Mouse (Mus musculus) brain, adult 10 weeks (tissue): ENCODE data around the gene Phlpp2. TPM values are rescaled to one million over a fixed set of nuclear protein-coding genes. Genes with fewer than 3 reads are reported as not detected.

Experiments used
- polyA plus RNA-seq: library from polyadenylated mRNA; stranded (reverse); fragments of 350-450 nt; fragmentation: Illumina TruSeq; extraction: RNeasy Lipid Tissue Mini Kit (QIAGEN cat#74804); gene quantifications from one replicate; pipeline ENCODE4 v1.2.3, GENCODE M21; 2015; ENCODE audit warnings: low read depth, low replicate concordance

Gene Phlpp2
- polyA plus RNA-seq, result 18.4 TPM

DNA sequence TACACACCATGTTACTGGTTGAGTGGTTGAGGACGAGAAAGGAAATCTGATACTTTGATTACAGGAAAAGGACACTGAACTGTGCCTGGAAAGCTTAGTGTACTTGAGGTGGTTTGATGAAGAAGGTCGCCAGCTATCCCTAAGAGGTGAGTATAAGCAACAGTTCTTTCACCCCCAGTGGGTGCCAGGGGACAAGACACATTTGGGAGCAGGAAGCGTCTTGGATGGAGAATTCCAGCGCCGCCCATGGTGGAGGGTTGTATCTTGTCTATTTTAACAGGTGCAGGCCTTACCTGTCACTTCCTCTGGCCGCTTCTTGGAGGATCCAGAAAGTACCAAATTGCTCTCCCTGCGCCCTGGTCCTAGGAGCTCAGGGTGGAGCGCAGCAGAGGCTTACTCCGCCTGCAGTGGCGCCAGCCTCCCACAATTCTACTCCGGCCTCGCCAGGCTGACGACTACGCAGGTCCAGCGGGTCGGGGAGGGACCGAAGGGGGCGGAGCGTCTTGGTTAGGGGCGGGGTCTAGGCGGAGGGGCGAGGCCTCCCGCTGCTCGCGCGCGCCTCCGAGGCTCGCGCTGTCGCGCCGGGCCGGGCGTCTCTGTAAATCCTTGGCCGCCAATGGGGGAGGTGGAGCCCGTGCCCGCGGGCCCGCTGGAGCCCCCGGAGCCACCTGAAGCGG, at the start of gene Phlpp2:
Gene Phlpp2, plus strand, starts transcription at position 540 of the 677 bp plus-strand sequence.

DNA sequence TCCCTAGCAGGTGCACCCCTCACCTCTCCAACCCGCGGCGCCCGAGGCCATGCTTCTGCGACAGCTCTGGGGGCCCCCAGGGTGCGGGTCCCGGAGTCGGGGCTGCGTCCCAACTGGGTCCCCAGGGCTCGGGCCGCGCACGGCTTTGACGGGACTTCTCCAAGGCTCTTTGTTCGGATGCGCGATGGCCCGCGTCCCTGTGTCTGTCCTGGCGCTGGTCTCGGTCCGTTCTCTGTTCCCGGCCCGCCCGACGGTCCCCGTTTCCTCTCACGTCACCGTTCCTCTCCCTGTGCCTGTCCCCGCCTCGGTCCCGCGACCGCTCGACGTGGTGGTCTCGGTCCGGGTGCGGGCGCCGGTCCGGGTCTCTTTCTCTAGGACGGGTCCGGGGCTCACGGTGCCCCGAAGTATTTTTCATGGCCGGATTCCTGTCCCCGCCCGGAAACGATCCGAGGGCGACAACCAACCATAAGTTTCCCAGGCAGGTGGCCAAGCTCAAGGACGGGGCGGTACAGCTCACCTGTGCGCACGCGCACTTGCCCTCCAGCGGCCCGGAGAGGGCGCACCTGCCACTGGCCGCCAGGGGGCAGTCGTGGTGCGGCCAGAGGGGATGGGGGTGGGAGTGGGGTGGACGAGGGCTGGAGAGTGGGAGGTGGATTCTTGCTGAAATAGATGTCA, 93.5 kb downstream of the Phlpp2 start, which contains the start of gene Marveld3:
Gene Marveld3, minus strand, starts transcription at position 511 of the 675 bp plus-strand sequence.

DNA sequence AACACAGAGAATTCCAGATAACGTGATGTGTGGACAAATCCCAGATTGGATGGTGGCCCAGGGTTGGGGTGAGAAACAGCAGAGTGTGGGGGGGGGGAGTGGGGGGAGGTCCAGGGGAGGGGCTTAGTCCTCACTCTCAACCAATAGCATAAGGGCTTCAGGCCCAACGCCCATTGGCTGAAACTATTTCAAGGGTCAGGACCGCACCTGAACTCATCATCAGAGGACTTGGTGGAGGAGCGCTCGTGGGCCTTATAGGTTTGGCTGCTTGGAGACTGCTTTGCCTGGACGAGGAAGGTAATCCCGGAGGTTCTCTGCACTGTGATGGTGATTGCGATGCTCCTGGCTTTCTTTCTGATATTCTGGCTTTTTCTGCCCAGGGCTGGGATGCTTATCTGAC, 121.9 kb downstream of the Phlpp2 start, which contains the start of gene Tat:
Gene Tat, plus strand, starts transcription at position 214 of the 400 bp plus-strand sequence.

Other genes with a start within 250 kb of the Phlpp2 start
- gene Ist1, start 175.3 kb upstream of the Phlpp2 start, polyA plus RNA-seq, result 78.6 TPM
- 31.7 TPM for gene Zfp821, start 163.0 kb upstream of the Phlpp2 start, polyA plus RNA-seq
- 15.6 TPM for gene Atxn1l, start 130.8 kb upstream of the Phlpp2 start, polyA plus RNA-seq
- gene Ap1g1, start 90.0 kb upstream of the Phlpp2 start, polyA plus RNA-seq, result 72.2 TPM
- gene Marveld3, start 93.7 kb downstream of the Phlpp2 start, polyA plus RNA-seq, result 0.55 TPM
- 0.30 TPM for gene Tat, start 121.9 kb downstream of the Phlpp2 start, polyA plus RNA-seq
- gene Chst4, start 171.2 kb downstream of the Phlpp2 start, polyA plus RNA-seq, result not detected
- 28.6 TPM for gene Zfp612, start 211.2 kb downstream of the Phlpp2 start, polyA plus RNA-seq
- gene Gm21964, start 232.7 kb downstream of the Phlpp2 start, polyA plus RNA-seq, result not detected
- gene Gm17720, start 234.2 kb downstream of the Phlpp2 start, polyA plus RNA-seq, result not detected